Mouse (Mus musculus): Measurements from ENCODE around the gene Chka.
A peak's percentile ranks its signal among the peaks of the same experiment; 100 is the strongest.

Gene Chka

DNA sequence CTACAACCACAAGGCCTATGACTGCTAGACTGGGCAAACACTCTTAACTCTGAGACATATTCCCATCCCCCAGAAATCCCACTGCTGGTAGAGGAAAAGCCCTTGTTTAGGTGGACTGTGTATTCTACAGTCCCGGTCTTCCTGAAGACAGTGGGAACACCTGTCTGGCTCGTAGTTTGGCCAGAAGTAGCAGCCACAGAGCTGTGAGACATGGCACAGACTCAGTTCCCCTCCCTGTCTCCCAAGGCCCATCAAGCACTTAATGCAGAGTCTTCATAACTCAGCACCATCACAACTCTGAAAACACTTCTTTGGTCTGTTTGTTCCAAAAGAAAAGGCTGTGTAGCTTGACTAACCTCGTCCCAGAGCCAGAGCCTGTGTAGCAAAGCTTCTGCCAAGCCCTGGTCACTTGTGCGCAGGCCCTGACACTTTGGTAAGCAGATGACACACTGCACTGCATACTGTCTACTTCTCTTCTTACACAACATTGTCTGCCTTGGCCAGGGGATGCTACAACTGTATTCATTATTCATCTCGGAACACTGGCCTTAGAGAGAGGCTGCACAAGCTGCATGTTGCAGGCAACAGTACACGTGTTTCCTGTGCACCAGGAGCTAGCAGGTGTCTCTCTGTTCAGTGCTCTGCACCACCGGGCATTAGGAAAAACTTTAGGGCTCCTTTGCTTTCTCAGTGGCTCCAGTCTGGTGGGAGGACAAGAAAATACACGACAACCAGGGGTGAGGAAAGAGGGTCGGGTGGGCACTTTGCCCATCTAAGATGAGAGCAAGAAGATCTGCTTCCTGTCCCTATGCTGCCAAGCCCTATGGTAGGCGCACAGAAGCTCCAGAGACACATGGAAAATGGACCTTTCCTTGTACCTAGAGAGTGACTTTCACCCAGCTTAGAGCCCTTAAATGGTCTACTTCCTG, 4.6 kb upstream of the Chka start:
- no peak for DNase-seq

DNA sequence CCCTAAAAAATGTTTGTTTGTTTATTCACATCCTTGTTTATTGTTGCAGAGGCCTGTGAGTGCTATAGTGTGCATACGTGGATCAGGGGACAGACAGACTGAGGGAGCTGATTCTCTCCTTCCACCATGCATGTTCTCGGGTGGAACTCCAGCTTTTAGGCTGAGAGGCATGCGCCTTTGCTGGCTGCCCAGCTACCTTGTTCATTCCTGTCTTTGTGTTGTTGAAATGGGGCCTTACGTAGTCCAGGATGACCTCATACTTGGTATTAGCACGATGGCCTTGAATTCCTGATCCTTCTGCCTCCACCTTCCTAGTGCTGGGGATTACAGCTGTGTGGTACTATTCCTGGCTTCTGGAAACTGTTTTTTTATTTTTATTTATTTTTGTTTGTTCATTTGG, 3.9 kb upstream of the Chka start:
- no peak for DNase-seq

DNA sequence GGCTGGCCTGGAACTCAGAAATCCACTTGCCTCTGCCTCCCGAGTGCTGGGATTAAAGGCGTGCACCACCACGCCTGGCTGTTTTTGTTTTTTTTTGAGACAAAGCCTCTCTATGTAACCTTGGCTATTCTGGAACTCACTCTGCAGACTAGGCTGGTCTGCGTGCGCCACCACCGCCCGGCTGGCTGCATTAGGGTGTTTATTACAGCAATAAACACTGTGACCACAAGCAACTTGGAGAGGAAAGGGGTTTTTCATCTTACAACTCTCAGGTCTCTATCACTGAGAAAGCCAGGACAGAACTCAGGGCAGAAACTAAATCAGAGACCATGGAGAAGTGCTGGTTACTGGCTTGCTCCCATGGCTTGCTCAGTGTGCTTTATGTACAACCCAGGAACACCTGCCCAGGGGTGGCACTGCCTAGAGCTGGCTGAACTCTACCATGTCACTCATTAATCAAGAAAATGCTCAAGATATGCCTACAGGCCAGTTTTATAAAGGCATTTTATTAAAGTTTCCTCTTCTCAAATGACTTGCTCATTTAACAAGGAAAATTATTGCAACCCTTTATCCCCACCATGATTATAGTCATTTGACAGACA, 3.3 kb upstream of the Chka start:
- DNase-seq, result no peak

DNA sequence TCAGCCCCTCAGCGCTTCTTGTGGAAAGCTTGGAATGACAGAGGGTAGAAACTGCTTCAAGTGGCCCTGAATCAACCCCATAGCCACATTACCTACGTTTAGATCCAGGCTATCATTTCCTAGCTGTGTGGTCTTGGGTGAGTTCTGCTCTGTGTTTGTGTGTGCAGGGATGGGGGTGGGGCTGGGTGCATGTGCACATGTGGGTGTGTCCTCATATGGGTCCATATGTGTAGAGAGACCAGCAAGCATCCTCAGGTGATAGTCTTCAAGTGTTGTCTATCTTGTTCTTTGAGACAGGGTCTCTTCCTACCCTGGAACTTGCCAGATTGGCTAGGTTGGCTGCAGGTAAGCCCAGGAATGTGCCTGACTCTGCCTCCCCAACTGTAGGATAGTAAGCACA, 2.3 kb upstream of the Chka start:
- no peak for DNase-seq

DNA sequence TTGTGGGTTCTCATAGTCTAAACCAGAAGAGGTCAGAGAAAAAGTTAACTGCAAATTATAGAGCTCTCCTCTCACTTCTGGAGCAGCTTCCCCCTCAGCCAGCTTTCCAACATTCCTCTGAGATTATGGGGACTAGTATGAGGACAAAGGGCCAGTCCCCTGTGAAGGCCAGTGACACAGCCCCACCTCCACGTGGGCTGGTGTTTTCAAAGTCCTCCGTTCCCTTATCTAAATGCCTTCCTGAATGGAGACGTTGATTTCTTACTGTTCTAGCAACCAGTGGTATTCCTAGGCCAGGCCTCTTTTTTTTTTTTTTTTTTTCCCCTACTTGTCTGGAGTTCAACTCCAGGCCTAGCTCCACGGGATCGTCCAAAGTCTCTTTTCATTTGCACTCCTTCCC, 1.5 kb upstream of the Chka start:
- no peak for DNase-seq

DNA sequence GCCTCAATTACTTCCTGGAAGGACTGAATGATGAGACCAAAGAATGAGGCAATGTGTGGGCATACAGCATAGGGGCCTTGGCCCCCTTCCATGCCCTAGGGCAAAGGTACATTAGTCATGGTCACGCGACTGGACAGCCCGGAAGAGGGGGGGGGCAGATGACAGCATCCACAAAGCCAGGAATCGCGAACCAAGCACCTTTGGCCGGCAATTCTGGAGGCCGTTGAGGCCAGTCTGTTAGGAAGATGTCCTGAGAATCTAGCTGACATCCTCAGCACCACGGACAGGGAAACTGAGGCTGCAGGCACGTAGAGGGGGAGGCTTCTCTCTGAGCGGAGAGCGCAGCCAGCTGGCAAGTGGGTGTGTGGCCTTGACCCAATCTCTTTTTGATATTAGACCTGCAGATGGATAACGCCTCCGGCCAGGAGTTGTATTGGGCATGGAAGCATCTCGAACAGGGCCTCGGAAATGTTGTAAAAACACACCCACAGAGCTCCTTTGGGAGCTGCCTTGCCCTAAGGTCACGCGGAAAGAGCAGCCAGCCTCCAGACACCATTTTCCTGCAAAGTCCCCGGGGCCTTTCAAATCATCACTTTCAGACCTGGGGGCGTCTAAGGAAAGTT, 615 bp upstream of the Chka start:
- no peak for DNase-seq

DNA sequence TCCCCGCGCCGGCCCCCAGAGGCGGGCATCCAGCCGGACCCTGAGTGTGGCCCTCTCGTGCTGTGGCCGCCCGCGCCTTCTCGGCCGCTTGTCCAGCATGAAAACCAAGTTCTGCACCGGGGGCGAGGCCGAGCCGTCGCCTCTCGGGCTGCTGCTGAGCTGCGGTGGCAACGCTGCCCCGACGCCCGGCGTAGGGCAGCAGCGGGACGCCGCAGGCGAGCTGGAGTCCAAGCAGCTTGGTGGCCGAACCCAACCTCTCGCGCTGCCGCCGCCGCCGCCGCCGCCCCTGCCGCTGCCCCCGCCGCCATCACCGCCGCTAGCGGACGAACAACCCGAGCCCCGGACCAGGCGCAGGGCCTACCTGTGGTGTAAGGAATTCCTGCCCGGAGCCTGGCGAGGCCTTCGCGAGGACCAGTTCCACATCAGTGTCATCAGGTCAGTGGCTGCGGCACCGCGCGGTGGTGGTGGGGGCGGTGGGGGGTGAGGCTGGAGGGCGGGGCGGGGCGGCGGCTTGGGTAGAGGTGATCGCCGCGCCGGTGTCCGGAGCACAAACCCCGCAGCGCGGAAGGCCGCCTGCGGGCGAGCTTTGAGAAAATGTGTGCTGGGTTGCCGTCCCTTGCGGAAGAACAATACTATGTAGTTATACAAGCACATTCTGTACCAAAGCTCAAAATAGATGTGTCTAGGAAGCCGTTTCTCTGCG, 557 bp downstream of the Chka start:
- DNase-seq, result peak; percentile 53

DNA sequence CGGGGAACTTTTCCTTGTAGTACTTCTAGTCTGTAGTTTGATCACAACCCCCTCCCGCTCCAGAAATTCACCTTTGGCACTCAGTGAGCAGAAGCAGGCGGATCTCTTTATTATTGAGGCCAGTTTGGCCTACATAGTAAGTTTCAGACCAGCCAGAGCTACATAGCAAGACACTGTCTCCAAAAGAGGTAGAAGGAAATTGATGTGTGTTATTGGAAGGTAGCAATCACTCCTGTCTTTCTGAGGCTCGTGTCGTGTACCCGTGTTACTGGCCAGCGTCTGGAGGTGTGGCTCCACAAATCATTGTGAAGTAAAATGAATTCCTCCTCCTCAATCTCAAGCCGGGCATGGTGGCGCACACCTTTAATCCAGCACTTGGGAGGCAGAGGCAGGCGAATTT, 1.5 kb downstream of the Chka start:
- DNase-seq, result no peak

DNA sequence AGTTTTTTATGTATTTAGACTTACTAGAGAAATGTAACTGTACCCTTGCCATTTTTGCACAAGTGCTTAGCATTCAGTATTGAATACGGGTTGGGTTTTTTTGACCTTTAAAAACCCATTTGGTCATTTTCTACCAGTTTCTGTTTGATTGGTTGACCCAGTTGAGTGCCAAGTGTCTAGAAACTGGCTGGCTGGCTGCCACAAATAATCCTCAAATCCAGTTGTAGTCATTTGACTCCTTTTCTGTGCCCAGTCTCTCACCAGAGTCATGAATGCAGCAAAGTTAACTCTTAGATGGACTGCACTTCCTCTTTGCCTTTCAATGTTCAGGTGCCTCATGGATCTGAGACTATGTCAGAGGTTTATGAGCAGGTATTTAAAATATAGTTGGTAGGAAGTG, 2.3 kb downstream of the Chka start:
- no peak for DNase-seq

DNA sequence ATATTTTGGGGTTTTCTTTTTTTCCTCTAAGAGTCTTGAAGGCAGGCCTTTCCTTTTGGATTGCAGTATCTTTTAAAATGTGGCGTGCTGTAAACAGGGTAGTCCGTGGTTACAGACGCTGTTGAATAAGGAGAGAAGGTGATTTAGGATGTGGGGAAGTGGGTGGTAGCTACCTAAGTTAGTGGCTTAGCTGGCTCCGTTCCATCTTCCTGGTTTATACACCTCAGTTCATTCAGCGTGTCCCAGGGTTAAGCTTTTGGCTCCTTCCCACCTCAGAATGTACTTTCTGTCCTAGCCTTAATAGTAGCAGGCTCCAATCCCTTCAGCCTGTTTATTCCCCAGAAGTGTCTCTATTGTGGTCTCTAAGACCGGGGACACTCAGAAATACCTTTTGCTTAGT, 3.5 kb downstream of the Chka start:
- DNase-seq, result no peak

DNA sequence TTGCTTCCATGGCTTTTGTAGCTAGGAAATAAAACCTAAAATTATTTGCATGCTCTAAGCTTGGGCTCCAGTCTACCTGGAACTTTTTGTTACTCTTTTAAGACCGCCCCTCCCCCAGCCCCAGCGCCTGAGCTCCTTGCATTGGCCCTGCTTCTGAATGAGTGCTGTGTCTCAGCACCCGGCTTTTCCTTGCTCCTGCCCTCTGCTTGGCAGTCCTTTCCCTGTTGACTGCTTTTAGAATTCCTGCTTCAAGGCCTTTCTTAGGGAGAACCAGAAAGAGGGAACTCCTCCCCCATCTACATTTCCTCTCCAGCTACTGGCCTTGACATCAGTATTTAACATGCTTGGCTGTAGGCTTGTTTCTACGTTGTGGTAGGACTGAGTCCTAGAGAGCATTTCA, 4.0 kb downstream of the Chka start:
- no peak for DNase-seq

DNA sequence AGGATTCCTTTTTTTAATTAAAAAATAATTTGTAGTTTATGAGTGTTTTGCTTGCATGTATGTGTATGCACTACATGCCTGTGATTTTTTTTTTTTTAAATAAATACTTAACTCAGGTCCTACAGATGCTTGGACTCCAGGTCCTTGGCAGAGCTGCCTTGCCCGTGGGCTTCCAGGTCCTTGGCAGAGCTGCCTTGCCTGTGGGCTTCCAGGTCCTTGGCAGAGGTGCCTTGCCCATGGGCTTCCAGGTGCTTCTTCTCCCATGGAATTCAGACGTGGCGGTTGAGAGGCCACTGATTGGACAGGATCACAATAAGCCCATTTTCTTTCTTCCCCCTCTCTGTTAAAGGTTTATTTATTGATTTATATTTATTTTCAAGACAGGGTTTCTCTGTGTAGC, 5.6 kb downstream of the Chka start:
- no peak for DNase-seq

DNA sequence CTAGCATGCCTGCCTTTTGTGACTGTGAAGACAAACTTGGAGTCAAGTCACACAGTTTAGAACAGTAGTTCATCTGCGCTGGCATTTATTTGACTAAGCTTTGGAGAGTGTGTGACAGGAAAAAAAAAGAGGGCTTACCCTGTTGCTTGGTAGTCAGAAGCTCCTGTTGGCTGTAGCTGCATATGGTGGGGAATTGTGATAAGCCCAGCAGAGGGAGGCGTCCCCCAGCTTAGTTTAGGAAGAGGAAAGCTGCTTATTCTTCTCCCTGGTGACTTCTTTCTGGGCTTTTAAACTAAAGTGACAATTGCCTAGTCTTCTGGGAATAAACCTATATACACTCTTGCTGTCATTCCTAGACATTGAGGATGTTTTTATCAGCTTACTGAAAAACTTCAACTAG, 11.1 kb downstream of the Chka start:
- no peak for DNase-seq

DNA sequence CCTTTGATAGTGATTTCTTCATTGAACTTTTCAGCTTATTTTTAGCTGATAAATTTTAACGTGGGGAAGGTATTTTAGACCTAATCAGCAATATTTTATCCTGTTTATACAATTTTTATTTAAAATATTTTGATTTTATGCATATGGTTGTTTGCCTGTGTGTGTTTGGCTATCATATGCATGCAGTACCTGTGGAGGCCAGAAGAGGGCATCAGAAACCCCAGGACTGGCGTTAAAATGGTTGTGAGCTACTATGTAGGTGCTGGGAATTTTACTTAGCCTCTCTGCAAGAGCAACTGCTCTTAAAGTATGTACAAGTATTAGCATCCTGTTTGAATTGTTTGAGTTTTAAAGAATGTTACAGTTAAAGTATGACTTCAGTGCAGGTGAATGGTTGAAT, 13.4 kb downstream of the Chka start:
- DNase-seq, result no peak

DNA sequence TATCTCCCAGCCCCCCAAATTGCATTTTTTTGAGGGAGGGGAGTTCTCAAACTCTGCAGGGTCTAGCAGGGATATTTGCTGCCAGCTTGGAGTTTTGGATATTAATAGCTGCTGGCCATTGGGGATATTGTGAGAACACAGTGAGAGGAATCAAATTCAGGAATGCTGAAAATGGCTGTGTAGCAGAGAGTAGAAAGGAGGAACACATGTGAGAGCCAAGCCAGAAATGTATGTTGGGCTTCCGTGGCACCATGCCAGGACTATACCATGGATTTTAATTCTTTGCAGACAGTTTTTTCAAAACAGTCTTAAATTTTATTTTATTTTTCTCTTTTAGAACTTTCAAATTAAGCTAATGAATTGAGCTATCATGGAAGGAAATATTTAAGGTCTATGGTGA, 16.7 kb downstream of the Chka start:
- DNase-seq, result no peak

DNA sequence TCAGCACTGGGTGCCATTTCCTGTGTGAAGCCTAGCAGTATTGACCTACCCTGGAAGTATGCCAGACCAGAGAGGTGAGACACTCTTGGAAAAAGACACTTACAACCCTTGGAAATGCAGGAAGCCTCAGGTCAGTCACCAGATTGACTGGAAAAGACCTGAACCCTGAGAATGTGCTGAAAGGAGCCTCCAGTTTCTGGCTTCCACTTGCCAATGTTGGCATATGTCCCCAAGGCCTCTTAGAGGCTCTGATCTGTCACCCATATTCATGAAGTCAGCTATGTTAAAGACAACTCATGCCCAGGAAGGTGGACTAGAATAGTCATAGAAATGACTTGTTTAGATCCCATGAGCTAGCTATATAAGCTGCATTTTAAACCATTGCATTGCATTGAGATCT, 19.9 kb downstream of the Chka start:
- no peak for DNase-seq

DNA sequence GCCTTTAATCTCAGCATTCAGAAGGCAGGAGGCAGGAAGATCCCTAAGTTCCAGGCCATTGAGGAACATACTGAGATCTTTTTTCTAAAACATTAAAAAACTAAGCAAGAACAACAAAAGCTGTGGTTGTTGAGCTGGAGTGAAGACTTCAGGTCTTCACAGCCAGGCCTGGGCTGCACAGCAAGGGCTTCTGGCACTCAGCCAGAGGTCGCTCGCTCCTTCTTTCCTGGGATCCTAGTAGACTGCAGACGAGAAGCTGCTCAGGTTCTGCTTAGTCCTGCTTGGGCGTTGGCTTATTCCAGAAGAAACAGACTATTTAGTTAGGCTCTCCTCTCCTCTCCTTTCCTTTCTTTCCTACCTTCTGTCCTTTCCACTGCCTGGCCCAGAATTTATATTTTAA, 20.8 kb downstream of the Chka start:
- DNase-seq, result no peak

DNA sequence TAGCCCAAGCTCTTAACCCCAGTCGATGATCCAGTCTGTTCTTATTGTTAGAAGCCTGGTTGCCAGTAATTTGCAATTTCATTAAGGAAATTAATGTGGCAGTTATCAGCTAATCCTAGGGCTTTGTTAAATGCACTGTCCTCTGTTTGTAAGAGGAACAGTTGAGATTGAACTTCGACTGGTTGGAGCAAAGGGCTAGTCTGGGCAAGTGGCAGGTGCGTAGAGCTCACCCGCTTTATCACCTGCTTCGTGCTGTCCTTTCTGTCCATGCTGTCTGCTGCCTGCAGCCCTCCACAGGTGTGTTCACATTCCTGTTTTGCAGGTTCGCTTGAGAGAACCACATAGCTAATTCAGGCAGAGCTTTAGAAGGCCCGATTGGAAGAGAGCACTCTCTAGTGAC, 23.5 kb downstream of the Chka start:
- no peak for DNase-seq

DNA sequence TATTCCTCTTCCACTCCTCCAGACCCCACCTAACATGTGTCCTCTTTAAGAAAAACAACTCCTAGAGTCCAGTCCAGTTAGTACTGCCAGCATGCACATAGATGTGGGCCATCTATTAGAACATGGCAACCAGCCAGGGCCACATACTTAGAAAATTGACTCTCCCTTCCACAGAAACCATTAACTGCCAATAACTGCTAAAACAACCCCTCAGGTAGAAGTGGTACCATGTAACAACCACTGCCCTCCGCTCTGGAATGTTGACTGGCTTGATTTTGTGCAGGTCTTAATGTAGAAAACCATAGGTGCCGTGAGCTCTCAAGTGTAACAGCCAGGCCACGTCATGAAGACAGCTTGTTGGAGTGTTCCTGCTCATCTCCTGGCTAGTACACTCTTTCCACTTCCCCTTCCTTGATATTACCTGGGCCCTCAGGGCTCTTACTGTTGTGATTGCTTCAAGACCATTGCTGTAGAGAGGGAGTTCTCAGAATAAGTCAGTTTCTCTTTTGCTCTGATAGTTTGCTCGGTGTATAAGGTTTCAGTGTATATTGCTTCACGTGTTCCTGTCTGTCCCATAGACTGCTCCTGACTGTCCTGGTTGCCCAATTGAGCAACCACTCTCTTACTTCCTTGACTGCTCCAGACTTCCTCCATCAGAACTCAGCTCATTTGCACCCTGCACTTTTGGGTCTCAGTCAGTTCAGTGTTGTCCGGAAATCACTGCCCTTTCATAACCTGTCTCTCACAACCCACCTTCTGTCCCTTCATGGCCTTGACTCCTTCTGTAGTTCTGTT, 28.7 kb downstream of the Chka start:
- no peak for DNase-seq

DNA sequence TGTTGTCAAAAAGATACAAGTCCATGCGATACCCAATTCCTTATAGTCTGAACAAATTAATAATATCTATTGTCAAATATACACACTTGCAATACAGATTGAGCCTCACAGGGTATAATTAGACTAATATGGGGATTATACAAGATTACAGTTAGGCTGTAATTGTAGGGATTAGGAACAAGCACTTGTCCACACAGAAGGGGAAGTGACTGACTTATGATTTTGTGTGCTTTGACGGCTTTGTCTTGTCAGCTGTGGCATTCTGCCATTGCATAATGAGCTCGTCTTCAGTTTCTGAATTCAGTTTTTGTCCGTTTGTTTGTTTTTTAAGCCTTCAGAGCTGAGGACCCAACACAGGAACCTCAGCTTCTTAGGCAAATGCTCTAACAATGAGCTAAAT, 30.6 kb downstream of the Chka start:
- no peak for DNase-seq

DNA sequence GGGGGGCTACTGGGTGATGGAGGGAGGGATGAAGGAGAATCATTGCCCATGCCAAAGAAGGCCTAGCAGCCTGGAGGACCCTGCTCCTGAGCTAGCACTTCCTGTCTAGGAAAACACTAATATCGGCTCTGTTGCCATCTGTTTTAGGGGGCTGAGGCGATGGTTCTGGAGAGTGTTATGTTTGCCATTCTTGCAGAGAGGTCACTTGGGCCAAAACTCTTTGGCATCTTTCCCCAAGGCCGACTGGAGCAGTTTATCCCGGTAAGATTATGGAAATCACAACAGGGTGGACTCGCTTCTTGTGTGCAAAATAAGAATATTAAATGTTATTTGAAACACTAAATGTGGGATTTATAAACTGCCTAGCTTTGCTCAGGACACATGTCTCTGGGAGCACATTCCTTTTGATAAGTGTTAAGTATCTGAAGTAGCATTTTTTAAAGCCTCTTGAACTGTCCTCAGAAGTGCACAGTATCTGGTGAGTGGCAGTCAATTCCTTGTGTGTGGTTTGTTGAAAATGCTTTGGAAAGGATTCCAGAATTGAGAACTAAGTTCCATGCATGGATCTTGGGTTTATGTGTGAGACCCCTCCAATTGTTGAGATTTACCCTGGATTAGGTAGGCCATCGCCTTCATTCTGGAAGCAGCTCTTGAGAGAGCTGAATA, 32.9 kb downstream of the Chka start:
- DNase-seq, result no peak

DNA sequence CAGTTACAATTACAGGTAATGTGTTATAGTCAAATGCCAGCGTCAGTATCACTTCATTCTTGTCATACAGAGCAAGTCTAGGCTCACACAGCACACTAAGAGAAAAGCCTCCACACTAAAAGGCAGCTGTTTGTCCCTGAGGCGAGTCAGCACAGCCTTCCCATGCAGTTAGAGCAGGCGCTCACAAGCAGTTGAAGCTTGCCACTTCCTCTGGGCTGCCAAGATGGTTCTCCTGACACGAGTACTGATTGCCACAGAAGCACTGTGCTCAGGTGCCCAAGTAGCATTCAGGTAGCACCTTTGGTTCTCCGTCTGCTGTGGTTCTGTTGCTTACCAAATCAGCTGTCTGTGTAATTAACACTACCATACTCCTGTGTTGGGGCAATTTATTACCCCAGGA, 37.5 kb downstream of the Chka start:
- no peak for DNase-seq

Measured in thymus, postnatal 25 days (tissue).